Mouse (Mus musculus) inflammation-experienced regulatory T-cells (primary cell): ENCODE data around the gene Gm14391. TPM values are rescaled to one million over a fixed set of nuclear protein-coding genes. Genes with fewer than 3 reads are reported as not detected.

Experiments used
- polyA plus RNA-seq, 2 experiments: library from polyadenylated mRNA; unstranded; fragments of 100-300 nt; shearing (Covaris generic); gene quantifications; one replicate each; pipeline ENCODE4 v1.2.1; 2017

The Gm14391 gene
- polyA plus RNA-seq = 1 to 10 TPM; 4.8 to 7.6 TPM

DNA sequence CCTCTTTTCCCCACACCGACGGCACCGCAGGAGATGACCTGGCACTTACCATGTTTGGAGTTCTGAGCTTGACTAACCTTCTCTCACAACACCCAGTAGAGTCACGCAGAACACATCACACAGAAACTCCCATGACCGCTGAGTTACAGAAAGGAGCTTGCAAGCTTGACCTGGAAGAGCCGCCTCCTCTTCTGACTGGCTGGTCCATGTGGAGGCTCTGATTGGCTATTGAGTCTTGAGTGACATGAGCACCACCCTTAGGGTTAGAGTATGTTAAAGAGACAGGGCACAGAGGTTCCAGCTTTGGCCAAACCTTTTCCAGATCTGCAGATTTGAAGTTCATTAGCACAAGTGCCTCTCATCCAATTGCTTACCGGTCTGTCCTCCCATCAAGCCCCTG, at the start of gene Gm14391:
TSS of gene Gm14391 (minus strand) at position 186 of the 400 bp plus-strand sequence.

GRCm38 (mm10) chr2:175175401-175176180, 31.1 kb downstream of the Gm14391 start, which contains the start of gene Gm14443:
Gene Gm14443 (minus strand): TSS chr2:175175871.

DNA sequence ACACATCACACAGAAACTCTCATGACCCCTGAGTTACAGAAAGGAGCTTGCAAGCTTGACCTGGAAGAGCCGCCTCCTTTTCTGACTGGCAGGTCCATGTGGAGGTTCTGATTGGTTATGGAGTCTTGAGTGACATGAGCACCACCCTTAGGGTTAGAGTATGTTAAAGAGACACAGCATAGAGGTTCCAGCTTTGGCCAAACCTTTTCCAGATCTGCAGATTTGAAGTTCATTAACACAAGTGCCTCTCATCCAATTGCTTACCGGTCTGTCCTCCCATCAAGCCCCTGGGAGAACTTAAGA, 64.8 kb downstream of the Gm14391 start, which contains the start of gene Gm14399:
TSS of gene Gm14399 (minus strand) at position 20 of the 303 bp plus-strand sequence.

Other genes with a start within 250 kb of the Gm14391 start
- gene Gm14444, start 196.7 kb downstream of the Gm14391 start, polyA plus RNA-seq = under 1 TPM; 0.69 to 0.78 TPM
- gene Gm14393, start 139.1 kb downstream of the Gm14391 start, polyA plus RNA-seq = under 1 TPM in 1 of 2 experiments, not detected in 1; 0.64 TPM
- 1 to 10 TPM; 4.6 to 7.9 TPM for gene Gm14399, start 64.9 kb downstream of the Gm14391 start, polyA plus RNA-seq
- gene Gm14443, start 31.0 kb downstream of the Gm14391 start, polyA plus RNA-seq = under 1 TPM in 1 of 2 experiments, not detected in 1; 0.11 TPM
- 1 to 10 TPM; 3.1 to 3.5 TPM for gene Gm14440, start 68.2 kb upstream of the Gm14391 start, polyA plus RNA-seq
- gene Gm4631, start 131.3 kb upstream of the Gm14391 start, polyA plus RNA-seq = 10 to 100 TPM; 10.7 to 13.4 TPM
- gene Zfp968, start 165.5 kb upstream of the Gm14391 start, polyA plus RNA-seq = 1 to 10 TPM in 1 of 2 experiments, not detected in 1; 3.3 TPM
- gene Gm4724, start 228.9 kb upstream of the Gm14391 start, polyA plus RNA-seq = 10 to 100 TPM in 1 of 2 experiments, 1 to 10 TPM in 1; 9.6 to 11.1 TPM